Mouse (Mus musculus) MEL (cell line): ENCODE results near the gene Lrfn5.

Source experiments
- CTCF ChIP-seq, 3 experiments: IDR thresholded peaks in 2 of 3; conservative IDR thresholded peaks in 1 of 3; 2 replicates each; pipeline ENCODE4 v1.5.1; 2011 to 2012; ENCODE audit warnings: low read length in 3 of 3, low read depth in 2 of 3, mild to moderate bottlenecking in 2 of 3, improper control_type of control experiment in 1 of 3, inconsistent platforms in 1 of 3, mixed read lengths in 1 of 3, moderate library complexity in 1 of 3; ENCODE audit not compliant: control insufficient read depth in 1 of 3, insufficient read depth in 1 of 3, poor library complexity in 1 of 3, severe bottlenecking in 1 of 3
- EP300 ChIP-seq, 2 experiments: IDR thresholded peaks; 2 replicates each; pipeline ENCODE4 v1.6.1; 2011; ENCODE audit warnings: improper control_type of control experiment in 2 of 2, low read length in 2 of 2, low read depth in 1 of 2, mild to moderate bottlenecking in 1 of 2
- ETS1 ChIP-seq: IDR thresholded peaks from 2 replicates; pipeline ENCODE4 v1.6.1; 2012; ENCODE audit warnings: low read depth, mild to moderate bottlenecking, inconsistent platforms, low read length, improper control_type of control experiment, moderate library complexity
- GATA1 ChIP-seq: IDR thresholded peaks from 2 replicates; pipeline ENCODE4 v1.6.1; 2011; ENCODE audit warnings: low read depth, low read length, improper control_type of control experiment
- MAX ChIP-seq: IDR thresholded peaks from 2 replicates; pipeline ENCODE4 v1.6.1; 2011; ENCODE audit warnings: low read length, improper control_type of control experiment
- NRF1 ChIP-seq: IDR thresholded peaks from 2 replicates; pipeline ENCODE4 v1.6.1; 2014; ENCODE audit warnings: low read depth, mild to moderate bottlenecking, inconsistent platforms, low read length, improper control_type of control experiment, moderate library complexity; ENCODE audit not compliant: poor library complexity, insufficient read depth, severe bottlenecking
- POLR2A ChIP-seq, 2 experiments: IDR thresholded peaks; 2 replicates each; pipeline ENCODE4 v1.6.1; 2011 to 2012; ENCODE audit warnings: low read length in 2 of 2, mild to moderate bottlenecking in 2 of 2, control low read depth in 1 of 2, improper control_type of control experiment in 1 of 2, low read depth in 1 of 2, moderate library complexity in 1 of 2; ENCODE audit not compliant: control insufficient read depth in 1 of 2, insufficient read depth in 1 of 2, poor library complexity in 1 of 2
- POLR2AphosphoS2 ChIP-seq: IDR thresholded peaks from 2 replicates; pipeline ENCODE4 v1.6.1; 2011; ENCODE audit warnings: low read length, improper control_type of control experiment
- TAL1 ChIP-seq: IDR thresholded peaks from 2 replicates; pipeline ENCODE4 v1.6.1; 2012; ENCODE audit warnings: mild to moderate bottlenecking, inconsistent platforms, low read length, moderate library complexity, mixed read lengths

DNA sequence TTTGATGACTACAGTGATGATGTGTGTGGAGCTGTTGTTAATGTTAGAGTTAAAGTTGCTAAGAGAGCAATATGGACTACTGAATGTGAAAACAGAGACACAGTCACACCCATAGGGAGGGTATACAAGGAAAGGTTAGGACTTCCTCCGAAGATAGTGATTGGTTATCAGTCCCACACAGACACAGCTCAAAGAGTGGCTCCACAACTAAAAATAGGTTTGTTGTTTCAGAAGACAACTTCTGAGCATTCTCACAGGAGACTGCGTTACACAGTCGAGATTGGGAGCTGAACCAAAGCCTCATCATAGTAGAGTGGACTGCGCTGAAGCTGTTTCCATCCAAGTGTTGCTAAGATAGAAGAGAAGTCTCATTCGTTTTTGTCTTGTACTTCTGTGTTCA lies 57.0 kb downstream of the Lrfn5 start:
- TF ChIP-seq CTCF (IDR thresholded peaks at IDR 0.05 in 2 of 3, conservative IDR thresholded peaks at IDR 0.05 in 1 of 3; ENCODE audit: control insufficient read depth in 1 of 3, insufficient read depth in 1 of 3, low read depth in 2 of 3, low read length in 3 of 3, poor library complexity in 1 of 3, severe bottlenecking in 1 of 3) (no peak), EP300 (IDR thresholded peaks at IDR 0.05; ENCODE audit: low read depth in 1 of 2, low read length in 2 of 2) (peak; percentile 77 to 80), MAX (no peak), NRF1 (no peak), POLR2A (IDR thresholded peaks at IDR 0.05; ENCODE audit: control insufficient read depth in 1 of 2, insufficient read depth in 1 of 2, low read depth in 1 of 2, low read length in 2 of 2, poor library complexity in 1 of 2) (no peak), TAL1 (peak; percentile 37), ETS1 (0 out of 2 replicates have a peak, but pooled peaks have one; percentile 61), GATA1 (peak; percentile 76), POLR2AphosphoS2 (no peak)
